Comparison of ENCODE assay signal across 15 mouse cellular contexts in genomic region chr11:86855639-86856425, GRCm38 (mm10). TPM values are rescaled to one million over a fixed set of nuclear protein-coding genes. Genes with fewer than 3 reads are reported as not detected.
A peak's percentile ranks its signal among the peaks of the same experiment; 100 is the strongest.
DNase-seq lines count a peak whose midpoint lies in the region; ATAC-seq and TF ChIP-seq lines count a peak whose summit lies in the region.
"Had no signal": no experiment of that assay in that cellular context is flagged by ENCODE, and none has a peak within 500 bp of the region (broad histone marks: within the 10 kb centered on the region; RNA-seq: fewer than 3 reads in every experiment).

No protein-coding gene starts in this region.

- no peak for TF ChIP-seq CTCF in midbrain, postnatal 0 days (IDR thresholded peaks at IDR 0.05)

- H3K36me3 ChIP-seq in midbrain, embryonic 10.5 days = no peaks in the 10 kb centered on the region
- H3K36me3 ChIP-seq in midbrain, embryonic 11.5 days (ENCODE audit: control insufficient read depth, insufficient read depth, low read length) = no peaks in the 10 kb centered on the region
- H3K36me3 ChIP-seq in midbrain, postnatal 0 days (ENCODE audit: insufficient read depth, low read length) = no peaks in the 10 kb centered on the region
- no peaks in the 10 kb centered on the region for H3K36me3 ChIP-seq in liver, embryonic 12.5 days
- H3K36me3 ChIP-seq: embryonic facial prominence, embryonic 12.5 days; forebrain, embryonic 15.5 days had no signal

- 0 out of 2 replicates have a peak overlapping the region, but pooled peaks have one; percentile 23 for H3K27ac ChIP-seq in midbrain, embryonic 10.5 days (replicated peaks)
- no peak overlapping the region for H3K27ac ChIP-seq in midbrain, embryonic 11.5 days (ENCODE audit: low read depth, low read length)
- H3K27ac ChIP-seq in midbrain, postnatal 0 days (ENCODE audit: low read depth, low read length) = peak overlapping the region; percentile 18; the same call in 1 of the 2 replicates
- no peak overlapping the region for H3K27ac ChIP-seq in liver, embryonic 12.5 days
- H3K27ac ChIP-seq: embryonic facial prominence, embryonic 12.5 days; forebrain, embryonic 15.5 days had no signal

- no peak overlapping the region for H3K4me3 ChIP-seq in midbrain, embryonic 10.5 days
- H3K4me3 ChIP-seq in midbrain, embryonic 11.5 days (ENCODE audit: low read depth, low read length) = no peak overlapping the region
- H3K4me3 ChIP-seq in midbrain, postnatal 0 days (ENCODE audit: low read depth, low read length) = no peak overlapping the region
- H3K4me3 ChIP-seq in liver, embryonic 12.5 days = no peak overlapping the region
- H3K4me3 ChIP-seq: embryonic facial prominence, embryonic 12.5 days; forebrain, embryonic 15.5 days had no signal

- WGBS in midbrain, embryonic 10.5 days = 78% methylated on average over 12 of the region's 12 CpGs
- WGBS in midbrain, embryonic 11.5 days = 75% methylated on average over 12 of the region's 12 CpGs
- WGBS in midbrain, postnatal 0 days = 56% methylated on average over 12 of the region's 12 CpGs
- 72% methylated on average over 12 of the region's 12 CpGs for WGBS in liver, embryonic 12.5 days (ENCODE audit: insufficient replicate concordance)

- ATAC-seq in midbrain, embryonic 11.5 days (ENCODE audit: low FRiP score) = no peak
- no peak for ATAC-seq in midbrain, postnatal 0 days (ENCODE audit: low FRiP score)
- ATAC-seq in liver, embryonic 12.5 days = no peak
- ATAC-seq: forebrain, embryonic 15.5 days; inflammation-experienced regulatory T-cells, adult 6 months had no signal

- peaks cover 25% of the 10 kb centered on the region for H3K4me1 ChIP-seq in midbrain, embryonic 10.5 days
- no peaks in the 10 kb centered on the region for H3K4me1 ChIP-seq in midbrain, embryonic 11.5 days (ENCODE audit: control insufficient read depth, insufficient read depth, low read length)
- 0 out of 2 replicates have a peak, but pooled peaks cover 6% of the 10 kb centered on the region for H3K4me1 ChIP-seq in midbrain, postnatal 0 days (ENCODE audit: insufficient read depth, low read length)
- H3K4me1 ChIP-seq in liver, embryonic 12.5 days = no peaks in the 10 kb centered on the region

- DNase-seq in midbrain, embryonic 10.5 days (ENCODE audit: low spot score) = no peak
- no peak for DNase-seq in midbrain, embryonic 11.5 days (ENCODE audit: low spot score, missing footprints)
- DNase-seq in cerebellum, adult 11-12 months = peak; percentile 71
- peak; percentile 51 to 60 for DNase-seq in cerebellum, postnatal 36 days
- DNase-seq in midbrain, postnatal 0 days (ENCODE audit: low spot score) = peak; percentile 38
- DNase-seq in testis, postnatal 14 days (ENCODE audit: low spot score) = no peak
- DNase-seq: kidney, postnatal 14 days; lung, adult 18-20 months; retina, postnatal 1 day; thymus, postnatal 36 days had no signal

- H3K27me3 ChIP-seq in midbrain, embryonic 10.5 days (ENCODE audit: low read depth, poor library complexity, severe bottlenecking) = no peaks in the 10 kb centered on the region
- no peaks in the 10 kb centered on the region for H3K27me3 ChIP-seq in midbrain, embryonic 11.5 days (ENCODE audit: control insufficient read depth, insufficient read depth, low read length)
- H3K27me3 ChIP-seq in midbrain, postnatal 0 days (ENCODE audit: insufficient read depth, low read length) = no peaks in the 10 kb centered on the region
- H3K27me3 ChIP-seq in liver, embryonic 12.5 days (replicated peaks) = no peaks in the 10 kb centered on the region
- H3K27me3 ChIP-seq: CH12.LX; embryonic facial prominence, embryonic 12.5 days; forebrain, embryonic 15.5 days had no signal

- H3K9me3 ChIP-seq in midbrain, embryonic 10.5 days (replicated peaks) = no peaks in the 10 kb centered on the region; the same call in 1 of the 2 replicates
- H3K9me3 ChIP-seq in midbrain, embryonic 11.5 days (ENCODE audit: control insufficient read depth, low read length) = no peaks in the 10 kb centered on the region
- H3K9me3 ChIP-seq in midbrain, postnatal 0 days (ENCODE audit: low read length) = no peaks in the 10 kb centered on the region
- H3K9me3 ChIP-seq in liver, embryonic 12.5 days (replicated peaks) = no peaks in the 10 kb centered on the region
- H3K9me3 ChIP-seq: embryonic facial prominence, embryonic 12.5 days; forebrain, embryonic 15.5 days had no signal

- H3K4me2 ChIP-seq in midbrain, embryonic 11.5 days = no peak overlapping the region
- H3K4me2 ChIP-seq in midbrain, postnatal 0 days (ENCODE audit: low read depth, low read length, poor library complexity, severe bottlenecking) = no peak overlapping the region
- no peak overlapping the region for H3K4me2 ChIP-seq in liver, embryonic 12.5 days
- H3K4me2 ChIP-seq: embryonic facial prominence, embryonic 12.5 days; forebrain, embryonic 15.5 days had no signal

- no peak overlapping the region for H3K9ac ChIP-seq in midbrain, embryonic 11.5 days (ENCODE audit: low read length)
- H3K9ac ChIP-seq in midbrain, postnatal 0 days (replicated peaks; ENCODE audit: low read length, poor library complexity, severe bottlenecking) = no peak overlapping the region
- no peak overlapping the region for H3K9ac ChIP-seq in liver, embryonic 12.5 days
- H3K9ac ChIP-seq: embryonic facial prominence, embryonic 12.5 days; forebrain, embryonic 15.5 days had no signal

RNA-seq across cellular contexts. Expression of gene Dhx40, which starts 48.3 kb away (rescaled TPM):
- 41.7 and 46.1 TPM in 2 replicates for polyA plus RNA-seq in midbrain, embryonic 10.5 days (2016; fragmentation: Nextera tagmentation; extraction: Ambion mirVana)
- polyA plus RNA-seq in midbrain, embryonic 11.5 days (2014; fragmentation: Nextera tagmentation; extraction: Ambion mirVana) = 55.0 and 57.8 TPM in 2 replicates
- total RNA-seq in midbrain, postnatal 0 days (2014; rRNA removed) = 14.9 and 18.2 TPM in 2 replicates
- 10.2 and 11.1 TPM in 2 replicates for polyA plus RNA-seq in midbrain, postnatal 0 days (2015; fragmentation: Nextera tagmentation; extraction: Ambion mirVana)
- 10.0 TPM in 2 replicates for polyA plus RNA-seq in liver, embryonic 12.5 days (2016; fragmentation: Nextera tagmentation; extraction: Ambion mirVana)

Comparison
In these comparisons a context has a peak if more than half of its experiments do, and no peak if none do; other contexts are left out.
1. DNase-seq: peak in cerebellum, adult 11-12 months (single experiment), cerebellum, postnatal 36 days (2 of 2) and midbrain, postnatal 0 days (single experiment); none in midbrain, embryonic 10.5 days (single experiment), midbrain, embryonic 11.5 days (single experiment) and testis, postnatal 14 days (single experiment).
2. H3K27ac ChIP-seq: peak in midbrain, embryonic 10.5 days (single experiment) and midbrain, postnatal 0 days (single experiment); none in midbrain, embryonic 11.5 days (single experiment) and liver, embryonic 12.5 days (single experiment).